Mouse (Mus musculus) hindbrain, embryonic 10.5 days (tissue): Measurements from ENCODE around the gene Tmem28. TPM values are rescaled to one million over a fixed set of nuclear protein-coding genes. Genes with fewer than 3 reads are reported as not detected.

Experiments used
- DNase-seq: peaks from one replicate; pipeline ENCODE4 v3.0.0-alpha.2; 2017; ENCODE audit warnings: low spot score
- H3K27ac ChIP-seq: fragments of 300-500 bp; sonication (generic); 2 replicates; pipeline ENCODE4 v1.5.1; 2016; ENCODE audit warnings: mild to moderate bottlenecking, moderate library complexity
- H3K27me3 ChIP-seq: fragments of 300-500 bp; sonication (generic); 2 replicates; pipeline ENCODE4 v1.6.1; 2016; ENCODE audit warnings: mild to moderate bottlenecking; ENCODE audit not compliant: poor library complexity, insufficient read depth, severe bottlenecking
- H3K36me3 ChIP-seq: fragments of 300-500 bp; sonication (generic); 2 replicates; pipeline ENCODE4 v1.6.1; 2016; ENCODE audit warnings: mild to moderate bottlenecking, moderate library complexity
- H3K4me1 ChIP-seq: fragments of 300-500 bp; sonication (generic); replicated peaks from 2 replicates; pipeline ENCODE4 v1.6.1; 2016; ENCODE audit warnings: mild to moderate bottlenecking
- H3K4me3 ChIP-seq: fragments of 300-500 bp; sonication (generic); 2 replicates; pipeline ENCODE4 v1.5.1; 2016; ENCODE audit warnings: mild to moderate bottlenecking, moderate library complexity
- H3K9me3 ChIP-seq: fragments of 300-500 bp; sonication (generic); 2 replicates; pipeline ENCODE4 v1.6.1; 2016; ENCODE audit warnings: mild to moderate bottlenecking, moderate library complexity
- WGBS: fragments of 180-500 bp; shearing (Covaris S2); methylation state at CpG from one replicate; pipeline ENCODE4 v1.1.7; 2016; 5-methylcytosine and 5-hydroxymethylcytosine counted together
- polyA plus RNA-seq: library from polyadenylated mRNA; unstranded; fragments of >200 nt; fragmentation: Nextera tagmentation; extraction: Ambion mirVana; gene quantifications from 2 replicates; pipeline ENCODE4 v1.2.1, GENCODE M21; 2016

Gene Tmem28
- polyA plus RNA-seq = 0.51 and 0.69 TPM in 2 replicates

GRCm38 (mm10) chrX:99820790-99821395 is at the start of gene Tmem28:
Gene Tmem28 (plus strand): TSS chrX:99821021.
- Histone ChIP-seq H3K4me3 (peak within 1 kb of the TSS; percentile 62), H3K27me3 (peaks cover 81% of the 10 kb centered on the region), H3K27ac (peak within 1 kb of the TSS; percentile 83), H3K4me1 (peaks cover 12% of the 10 kb centered on the region; the same call in 1 of the 2 replicates), H3K9me3 (peaks cover 11% of the 10 kb centered on the region), H3K36me3 (no peaks in the 10 kb centered on the region)
- WGBS = 28% methylated on average over 82 of the region's 82 CpGs
- no peak for DNase-seq

GRCm38 (mm10) chrX:99780308-99780707 is 40.5 kb upstream of the Tmem28 start:
- WGBS = 70% methylated on average over 4 of the region's 4 CpGs
- Histone ChIP-seq H3K27me3 (peaks cover 18% of the 10 kb centered on the region), H3K9me3 (no peaks in the 10 kb centered on the region), H3K4me3 (no peak overlapping the region), H3K27ac (no peak overlapping the region), H3K4me1 (no peaks in the 10 kb centered on the region), H3K36me3 (no peaks in the 10 kb centered on the region)
- DNase-seq = no peak

- peak; percentile 5 for DNase-seq
- H3K4me3 ChIP-seq = no peak overlapping the region
These were observed 12.4 kb upstream of the Tmem28 start for GRCm38 (mm10) chrX:99808375-99808774.

GRCm38 (mm10) chrX:99819395-99819935 is 1.4 kb upstream of the Tmem28 start:
- H3K4me1 ChIP-seq = peaks cover 12% of the 10 kb centered on the region; the same call in 1 of the 2 replicates
- H3K4me3 ChIP-seq = peak overlapping the region; percentile 62
- H3K9me3 ChIP-seq = peaks cover 11% of the 10 kb centered on the region
- peak; percentile 77 for DNase-seq
- 22% methylated on average over 22 of the region's 22 CpGs for WGBS
- no peaks in the 10 kb centered on the region for H3K36me3 ChIP-seq
- H3K27me3 ChIP-seq = peaks cover 76% of the 10 kb centered on the region
- peak overlapping the region; percentile 83 for H3K27ac ChIP-seq

More at GRCm38 (mm10) chrX:99808375-99808774, 12.4 kb upstream of the Tmem28 start:
- no peaks in the 10 kb centered on the region for H3K36me3 ChIP-seq
- peaks cover 36% of the 10 kb centered on the region for H3K27me3 ChIP-seq
- H3K9me3 ChIP-seq = no peaks in the 10 kb centered on the region
- no peaks in the 10 kb centered on the region for H3K4me1 ChIP-seq
- WGBS = 47% methylated on average over 1 of the region's 1 CpGs
- H3K27ac ChIP-seq = no peak overlapping the region

- peak; percentile 50 for DNase-seq
- peaks cover 78% of the 10 kb centered on the region for H3K27me3 ChIP-seq
- 32% methylated on average over 105 of the region's 105 CpGs for WGBS
These were observed 658 bp upstream of the Tmem28 start for GRCm38 (mm10) chrX:99819936-99820789.

GRCm38 (mm10) chrX:99842090-99842489 is 21.3 kb downstream of the Tmem28 start:
- Histone ChIP-seq H3K4me3 (no peak overlapping the region), H3K4me1 (peaks cover 7% of the 10 kb centered on the region), H3K9me3 (no peaks in the 10 kb centered on the region), H3K27ac (no peak overlapping the region), H3K36me3 (no peaks in the 10 kb centered on the region), H3K27me3 (peaks cover 60% of the 10 kb centered on the region)
- DNase-seq = no peak
- 27% methylated on average over 2 of the region's 2 CpGs for WGBS

More at GRCm38 (mm10) chrX:99819936-99820789, 658 bp upstream of the Tmem28 start:
- no peaks in the 10 kb centered on the region for H3K36me3 ChIP-seq
- peaks cover 12% of the 10 kb centered on the region; the same call in 1 of the 2 replicates for H3K4me1 ChIP-seq
- peaks cover 11% of the 10 kb centered on the region for H3K9me3 ChIP-seq
- H3K27ac ChIP-seq = peak overlapping the region; percentile 83
- H3K4me3 ChIP-seq = peak overlapping the region; percentile 62

- Histone ChIP-seq H3K4me3 (peak overlapping the region; percentile 51), H3K27me3 (peaks cover 72% of the 10 kb centered on the region), H3K4me1 (no peaks in the 10 kb centered on the region), H3K27ac (peak overlapping the region; percentile 89), H3K36me3 (no peaks in the 10 kb centered on the region), H3K9me3 (no peaks in the 10 kb centered on the region)
- DNase-seq = peak; percentile 78
- WGBS = 20% methylated on average over 34 of the region's 35 CpGs
These were observed 32.5 kb downstream of the Tmem28 start for GRCm38 (mm10) chrX:99853261-99853741.

GRCm38 (mm10) chrX:99853834-99854233 is 33.0 kb downstream of the Tmem28 start:
- Histone ChIP-seq H3K9me3 (no peaks in the 10 kb centered on the region), H3K4me3 (peak overlapping the region; percentile 51), H3K27ac (peak overlapping the region; percentile 89; the same call in 1 of the 2 replicates), H3K4me1 (no peaks in the 10 kb centered on the region), H3K36me3 (no peaks in the 10 kb centered on the region), H3K27me3 (peaks cover 72% of the 10 kb centered on the region)
- 59% methylated on average over 3 of the region's 3 CpGs for WGBS
- DNase-seq = no peak

GRCm38 (mm10) chrX:99872228-99872627 is 51.4 kb downstream of the Tmem28 start:
- H3K4me1 ChIP-seq = no peaks in the 10 kb centered on the region
- 76% methylated on average over 4 of the region's 4 CpGs for WGBS
- H3K9me3 ChIP-seq = no peaks in the 10 kb centered on the region
- no peak overlapping the region for H3K27ac ChIP-seq
- DNase-seq = no peak
- peaks cover 61% of the 10 kb centered on the region for H3K27me3 ChIP-seq
- no peak overlapping the region for H3K4me3 ChIP-seq
- no peaks in the 10 kb centered on the region for H3K36me3 ChIP-seq

- no peak overlapping the region for H3K4me3 ChIP-seq
- WGBS = 82% methylated on average over 3 of the region's 3 CpGs
- DNase-seq = no peak
- no peaks in the 10 kb centered on the region for H3K9me3 ChIP-seq
- H3K4me1 ChIP-seq = no peaks in the 10 kb centered on the region
- no peak overlapping the region for H3K27ac ChIP-seq
- no peaks in the 10 kb centered on the region for H3K36me3 ChIP-seq
- peaks cover 61% of the 10 kb centered on the region for H3K27me3 ChIP-seq
These were observed 51.9 kb downstream of the Tmem28 start for GRCm38 (mm10) chrX:99872632-99873201.

- H3K9me3 ChIP-seq = no peaks in the 10 kb centered on the region
- no peak for DNase-seq
- no peaks in the 10 kb centered on the region for H3K36me3 ChIP-seq
- peaks cover 55% of the 10 kb centered on the region for H3K27me3 ChIP-seq
- H3K4me3 ChIP-seq = no peak overlapping the region
- H3K4me1 ChIP-seq = no peaks in the 10 kb centered on the region
- WGBS = 69% methylated on average over 2 of the region's 2 CpGs
- H3K27ac ChIP-seq = no peak overlapping the region
These were observed 52.6 kb downstream of the Tmem28 start for GRCm38 (mm10) chrX:99873259-99873919.

GRCm38 (mm10) chrX:99873920-99874296 is 53.1 kb downstream of the Tmem28 start:
- Histone ChIP-seq H3K4me3 (no peak overlapping the region), H3K4me1 (no peaks in the 10 kb centered on the region), H3K36me3 (no peaks in the 10 kb centered on the region), H3K27ac (no peak overlapping the region), H3K9me3 (no peaks in the 10 kb centered on the region), H3K27me3 (peaks cover 51% of the 10 kb centered on the region)
- WGBS = 49% methylated on average over 4 of the region's 4 CpGs
- DNase-seq = no peak
